Comparison of ENCODE assay signal across 21 mouse cellular contexts in the genomic region with DNA sequence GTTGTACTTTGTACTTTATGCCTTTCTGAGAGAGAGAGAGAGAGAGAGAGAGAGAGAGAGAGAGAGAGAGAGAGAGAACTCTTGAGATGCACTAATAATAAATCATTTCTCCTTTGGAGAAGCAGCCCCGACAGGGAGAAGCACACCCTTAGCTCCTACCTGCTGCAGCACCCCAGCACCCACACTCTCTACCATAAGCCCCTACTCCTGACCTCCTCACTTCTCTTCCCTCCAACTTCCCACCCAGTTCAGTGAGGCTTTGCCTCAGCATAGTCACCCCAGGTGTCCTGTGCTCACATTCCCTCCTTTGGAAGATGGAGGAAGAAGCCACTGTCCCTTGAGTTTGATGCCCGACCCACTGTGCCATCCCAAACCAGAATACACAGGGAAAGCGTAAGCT. TPM values are rescaled to one million over a fixed set of nuclear protein-coding genes. Genes with fewer than 3 reads are reported as not detected.
DNase-seq lines count a peak whose midpoint lies in the region; ATAC-seq and TF ChIP-seq lines count a peak whose summit lies in the region.
"Had no signal": no experiment of that assay in that cellular context is flagged by ENCODE, and none has a peak within 500 bp of the region (broad histone marks: within the 10 kb centered on the region; RNA-seq: fewer than 3 reads in every experiment).

No protein-coding gene starts in this region.

- ATAC-seq in midbrain, embryonic 11.5 days (ENCODE audit: low FRiP score): no peak
- ATAC-seq: activated CD4-positive, CD25-positive, alpha-beta regulatory T cell, adult 4 months; CD4-positive, CD25-positive, alpha-beta regulatory T cell, adult 4 months; Patski had no signal

- no peak overlapping the region for H3K9ac ChIP-seq in midbrain, embryonic 11.5 days (ENCODE audit: low read length)
- H3K9ac ChIP-seq in CH12.LX (ENCODE audit: insufficient read depth, low read depth): no peak overlapping the region

- WGBS in midbrain, embryonic 11.5 days: 79% methylated on average over 3 of the region's 3 CpGs
- WGBS in midbrain, embryonic 10.5 days: 85% methylated on average over 3 of the region's 3 CpGs

- intact Hi-C loops in heart, postnatal 25 days (cut with DNase I): no loop called here
- intact Hi-C loops in left cerebral cortex, postnatal 10 days (cut with DNase I): no loop called here

- dilution Hi-C loops in CH12.LX (cut with MboI; ENCODE audit: extremely low pct_ligation_motif_present, extremely low pct_unique_long_range_greater_than_20kb, low sequenced_read_pairs): no loop called here

- TF ChIP-seq RAD21 in CH12.LX (IDR thresholded peaks at IDR 0.05; ENCODE audit: low read depth, low read length): no peak

- no peaks in the 10 kb centered on the region for H3K9me3 ChIP-seq in midbrain, embryonic 11.5 days (ENCODE audit: control insufficient read depth, low read length)
- no peaks in the 10 kb centered on the region for H3K9me3 ChIP-seq in midbrain, embryonic 10.5 days (replicated peaks)
- H3K9me3 ChIP-seq in CH12.LX (replicated peaks; ENCODE audit: low read length): no peaks in the 10 kb centered on the region

- in situ Hi-C loops in CH12.LX (cut with MboI; ENCODE audit: low pct_ligation_motif_present, low pct_unique_long_range_greater_than_20kb, low sequenced_read_pairs): no loop called here

- no peak for TF ChIP-seq CTCF in CH12.LX (conservative IDR thresholded peaks at IDR 0.05 in 1 of 2, IDR thresholded peaks at IDR 0.05 in 1 of 2; ENCODE audit: low read depth in 2 of 2, low read length in 2 of 2)

- H3K27ac ChIP-seq in midbrain, embryonic 11.5 days (ENCODE audit: low read depth, low read length): no peak overlapping the region
- no peak overlapping the region for H3K27ac ChIP-seq in midbrain, embryonic 10.5 days (replicated peaks)
- peak overlapping the region; percentile 27 for H3K27ac ChIP-seq in CH12.LX (ENCODE audit: insufficient read depth, low read depth)

- DNase-seq in heart, adult 11 months: peak; percentile 74
- DNase-seq in heart, postnatal 25 days (ENCODE audit: low spot score): no peak
- DNase-seq in midbrain, embryonic 11.5 days (ENCODE audit: low spot score, missing footprints): peak; percentile 80
- DNase-seq in midbrain, embryonic 10.5 days (ENCODE audit: low spot score): no peak
- DNase-seq in CH12.LX (ENCODE audit: extremely low read depth): no peak
- peak; percentile 12 for DNase-seq in naive thymus-derived CD4-positive, alpha-beta T cell, adult 2 months (ENCODE audit: low read depth)
- no peak for DNase-seq in left cerebral cortex, postnatal 10 days (ENCODE audit: extremely low spot score in 1 of 2, low spot score in 2 of 2)
- no peak for DNase-seq in kidney, adult 9 months
- DNase-seq: adrenal gland, adult 2 months; adrenal gland, adult 8-10 months; adrenal gland, postnatal 10 days; adrenal gland, postnatal 14 days; adrenal gland, postnatal 25 days; adrenal gland, postnatal 36 days; B cell, adult 2 months; cerebellum, adult 11 months; cerebellum, adult 11-12 months; cerebellum, adult 18-20 months had no signal

- no peak for TF ChIP-seq EP300 in CH12.LX (IDR thresholded peaks at IDR 0.05; ENCODE audit: low read length)

- TF ChIP-seq POLR2A in CH12.LX (IDR thresholded peaks at IDR 0.05; ENCODE audit: low read depth, low read length): no peak

- H3K4me3 ChIP-seq in midbrain, embryonic 11.5 days (ENCODE audit: low read depth, low read length): no peak overlapping the region
- no peak overlapping the region for H3K4me3 ChIP-seq in midbrain, embryonic 10.5 days
- no peak overlapping the region for H3K4me3 ChIP-seq in CH12.LX (replicated peaks in 1 of 3; ENCODE audit: low read depth in 2 of 3, low read length in 2 of 3, poor library complexity in 1 of 3)

- no peaks in the 10 kb centered on the region for H3K27me3 ChIP-seq in midbrain, embryonic 11.5 days (ENCODE audit: control insufficient read depth, insufficient read depth, low read length)
- H3K27me3 ChIP-seq in midbrain, embryonic 10.5 days (ENCODE audit: low read depth, poor library complexity, severe bottlenecking): no peaks in the 10 kb centered on the region
- H3K27me3 ChIP-seq in CH12.LX (replicated peaks): no peaks in the 10 kb centered on the region
- H3K27me3 ChIP-seq: Patski had no signal

- peaks cover 6% of the 10 kb centered on the region; the same call in 1 of the 2 replicates for H3K4me1 ChIP-seq in midbrain, embryonic 11.5 days (ENCODE audit: control insufficient read depth, insufficient read depth, low read length)
- peaks cover 22% of the 10 kb centered on the region for H3K4me1 ChIP-seq in midbrain, embryonic 10.5 days
- H3K4me1 ChIP-seq in CH12.LX (ENCODE audit: control insufficient read depth in 1 of 2, insufficient read depth in 2 of 2): peaks cover 32 to 85% of the 10 kb centered on the region in 2 experiments

- H3K36me3 ChIP-seq in midbrain, embryonic 11.5 days (ENCODE audit: control insufficient read depth, insufficient read depth, low read length): no peaks in the 10 kb centered on the region
- H3K36me3 ChIP-seq in midbrain, embryonic 10.5 days: no peaks in the 10 kb centered on the region
- H3K36me3 ChIP-seq in CH12.LX (replicated peaks in 1 of 2; ENCODE audit: control insufficient read depth in 1 of 2, insufficient read depth in 1 of 2, low read length in 1 of 2): peaks cover 17 to 54% of the 10 kb centered on the region in 2 experiments

- H3K79me2 ChIP-seq in CH12.LX (replicated peaks; ENCODE audit: control insufficient read depth, extremely low read depth, insufficient read depth, poor library complexity, severe bottlenecking): no peaks in the 10 kb centered on the region

- H3K4me2 ChIP-seq in midbrain, embryonic 11.5 days: no peak overlapping the region
- H3K4me2 ChIP-seq in CH12.LX (ENCODE audit: insufficient read depth, low read depth, poor library complexity, severe bottlenecking): no peak overlapping the region

TF ChIP-seq in CH12.LX, 34 proteins besides CTCF, POLR2A, EP300 and RAD21:
- no peak for TF ChIP-seq SMC3 (IDR thresholded peaks at IDR 0.05; ENCODE audit: low read depth, low read length)
- TF ChIP-seq USF2 (conservative IDR thresholded peaks at IDR 0.05; ENCODE audit: low read depth, low read length): no peak
- TF ChIP-seq MAZ (IDR thresholded peaks at IDR 0.05; ENCODE audit: low read depth, low read length): no peak
- no peak for TF ChIP-seq ZMIZ1 (IDR thresholded peaks at IDR 0.05; ENCODE audit: low read depth, low read length)
- TF ChIP-seq ELF1 (IDR thresholded peaks at IDR 0.05; ENCODE audit: low read depth, low read length): no peak
- no peak for TF ChIP-seq NELFE (IDR thresholded peaks at IDR 0.05; ENCODE audit: low read depth, low read length)
- no peak for TF ChIP-seq TBP (conservative IDR thresholded peaks at IDR 0.05; ENCODE audit: low read depth, low read length)
- no peak for TF ChIP-seq TCF12 (IDR thresholded peaks at IDR 0.05; ENCODE audit: low read depth, low read length)
- no peak for TF ChIP-seq POLR2AphosphoS2 (IDR thresholded peaks at IDR 0.05; ENCODE audit: low read depth, low read length)

RNA-seq across cellular contexts. Expression of gene Smarca2, which starts 40.2 kb away (rescaled TPM):
- 10 to 100 TPM; 57.0 to 57.4 TPM for total RNA-seq in heart, postnatal 25 days (2021)
- polyA plus RNA-seq in midbrain, embryonic 11.5 days (2014; fragmentation: Nextera tagmentation; extraction: Ambion mirVana): 29.2 and 36.4 TPM in 2 replicates
- polyA plus RNA-seq in midbrain, embryonic 10.5 days (2016; fragmentation: Nextera tagmentation; extraction: Ambion mirVana): 23.4 and 26.4 TPM in 2 replicates
- total RNA-seq in CH12.LX (2012; rRNA removed) (17.8 and 21.8 TPM in 2 replicates), CH12.LX (2014; rRNA removed) (14.8 and 19.4 TPM in 2 replicates)
- polyA plus RNA-seq in CH12.LX (2012; ENCODE audit: insufficient read length, low read depth): 46.8 and 47.1 TPM in 2 replicates
- total RNA-seq in left cerebral cortex, postnatal 10 days (2021): 100 to 1,000 TPM; 205 to 206 TPM

Comparison
In these comparisons a context has a peak if more than half of its experiments do, and no peak if none do; other contexts are left out.
1. DNase-seq: peak in heart, adult 11 months (single experiment), midbrain, embryonic 11.5 days (single experiment) and naive thymus-derived CD4-positive, alpha-beta T cell, adult 2 months (single experiment); none in heart, postnatal 25 days (single experiment), midbrain, embryonic 10.5 days (single experiment), CH12.LX (single experiment), left cerebral cortex, postnatal 10 days (0 of 2) and kidney, adult 9 months (single experiment).